Mouse (Mus musculus) hindbrain, embryonic 14.5 days (tissue): ENCODE measurements around the gene Ndufs6. TPM values are rescaled to one million over a fixed set of nuclear protein-coding genes. Genes with fewer than 3 reads are reported as not detected.

Experiments
- ATAC-seq: fragments of 200-750 bp; cut with Nextera tagmentation; 2 replicates; pipeline ENCODE4 v1.8.0; 2017; ENCODE audit warnings: moderate number of reproducible peaks, mild to moderate bottlenecking, moderate TSS enrichment, moderate library complexity; ENCODE audit not compliant: low FRiP score
- DNase-seq: peaks from one replicate; pipeline ENCODE4 v3.0.0-alpha.2; 2015; ENCODE audit warnings: low spot score
- H3K27ac ChIP-seq: fragments of 300-500 bp; sonication (generic); 2 replicates; pipeline ENCODE4 v1.5.1; 2014; ENCODE audit warnings: mild to moderate bottlenecking, moderate library complexity
- H3K27me3 ChIP-seq: fragments of 300-500 bp; sonication (generic); 2 replicates; pipeline ENCODE4 v1.6.1; 2014; ENCODE audit warnings: mild to moderate bottlenecking, low read length, mixed read lengths; ENCODE audit not compliant: control insufficient read depth, insufficient read depth
- H3K36me3 ChIP-seq: fragments of 300-500 bp; sonication (generic); replicated peaks from 2 replicates; pipeline ENCODE4 v1.6.1; 2014; ENCODE audit not compliant: control insufficient read depth, insufficient read depth
- H3K4me1 ChIP-seq: fragments of 300-500 bp; sonication (generic); replicated peaks from 2 replicates; pipeline ENCODE4 v1.6.1; 2014; ENCODE audit warnings: antibody characterized with exemption, low read length, mixed read lengths; ENCODE audit not compliant: control insufficient read depth, insufficient read depth
- H3K4me2 ChIP-seq: fragments of 300-500 bp; sonication (generic); replicated peaks from 2 replicates; pipeline ENCODE4 v1.6.1; 2014; ENCODE audit warnings: mild to moderate bottlenecking, moderate library complexity
- H3K4me3 ChIP-seq: fragments of 300-500 bp; sonication (generic); replicated peaks from 2 replicates; pipeline ENCODE4 v1.5.1; 2014; ENCODE audit warnings: mild to moderate bottlenecking, low read length
- H3K9ac ChIP-seq: fragments of 300-500 bp; sonication (generic); 2 replicates; pipeline ENCODE4 v1.6.1; 2014
- H3K9me3 ChIP-seq: fragments of 300-500 bp; sonication (generic); 2 replicates; pipeline ENCODE4 v1.6.1; 2016; ENCODE audit warnings: low read length; ENCODE audit not compliant: control insufficient read depth
- WGBS: fragments of 180-500 bp; shearing (Covaris S2); extraction: QIAGEN DNeasy Blood & Tissue Kit; methylation state at CpG from one replicate; pipeline ENCODE4 v1.1.7; 2014; 5-methylcytosine and 5-hydroxymethylcytosine counted together
- polyA plus RNA-seq: library from polyadenylated mRNA; unstranded; fragments of >200 nt; fragmentation: Nextera tagmentation; extraction: Ambion mirVana; gene quantifications from 2 replicates; pipeline ENCODE4 v1.2.1, GENCODE M21; 2014

The Ndufs6 gene
- polyA plus RNA-seq, 1 experiment from 2014 or later, result 433 TPM

GRCm38 (mm10) chr13:73320048-73320447 is 8.3 kb downstream of the Ndufs6 start:
- WGBS, result 96% methylated on average over 4 of the region's 4 CpGs
- Histone ChIP-seq H3K4me2 (no peak overlapping the region), H3K27me3 (no peaks in the 10 kb centered on the region), H3K4me3 (no peak overlapping the region), H3K27ac (no peak overlapping the region), H3K9ac (no peak overlapping the region), H3K9me3 (peaks cover 8% of the 10 kb centered on the region; the same call in 1 of the 2 replicates), H3K4me1 (no peaks in the 10 kb centered on the region), H3K36me3 (peaks cover 75% of the 10 kb centered on the region)
- DNase-seq (no peak), ATAC-seq (no peak)

GRCm38 (mm10) chr13:73310183-73310929 is 18.0 kb downstream of the Ndufs6 start:
- no peak overlapping the region for H3K9ac ChIP-seq
- ATAC-seq, result 0 out of 2 replicates have a peak, but pooled peaks have one; percentile 45
- 20% methylated on average over 8 of the region's 8 CpGs for WGBS
- no peaks in the 10 kb centered on the region for H3K4me1 ChIP-seq
- H3K9me3 ChIP-seq, result no peaks in the 10 kb centered on the region
- H3K4me2 ChIP-seq, result no peak overlapping the region
- H3K36me3 ChIP-seq, result no peaks in the 10 kb centered on the region
- no peak overlapping the region for H3K4me3 ChIP-seq
- no peak overlapping the region for H3K27ac ChIP-seq
- DNase-seq, result peak; percentile 37
- H3K27me3 ChIP-seq, result no peaks in the 10 kb centered on the region

GRCm38 (mm10) chr13:73306430-73306829 is 21.9 kb downstream of the Ndufs6 start:
- no peaks in the 10 kb centered on the region for H3K9me3 ChIP-seq
- H3K27me3 ChIP-seq, result no peaks in the 10 kb centered on the region
- 49% methylated on average over 4 of the region's 4 CpGs for WGBS
- no peak overlapping the region for H3K4me2 ChIP-seq
- no peak overlapping the region for H3K9ac ChIP-seq
- no peak for DNase-seq
- H3K4me1 ChIP-seq, result no peaks in the 10 kb centered on the region
- H3K36me3 ChIP-seq, result no peaks in the 10 kb centered on the region
- H3K27ac ChIP-seq, result no peak overlapping the region
- no peak overlapping the region for H3K4me3 ChIP-seq
- ATAC-seq, result no peak

- ATAC-seq, result no peak
- 34% methylated on average over 4 of the region's 4 CpGs for WGBS
Measured at GRCm38 (mm10) chr13:73306085-73306410, 22.3 kb downstream of the Ndufs6 start.

DNA sequence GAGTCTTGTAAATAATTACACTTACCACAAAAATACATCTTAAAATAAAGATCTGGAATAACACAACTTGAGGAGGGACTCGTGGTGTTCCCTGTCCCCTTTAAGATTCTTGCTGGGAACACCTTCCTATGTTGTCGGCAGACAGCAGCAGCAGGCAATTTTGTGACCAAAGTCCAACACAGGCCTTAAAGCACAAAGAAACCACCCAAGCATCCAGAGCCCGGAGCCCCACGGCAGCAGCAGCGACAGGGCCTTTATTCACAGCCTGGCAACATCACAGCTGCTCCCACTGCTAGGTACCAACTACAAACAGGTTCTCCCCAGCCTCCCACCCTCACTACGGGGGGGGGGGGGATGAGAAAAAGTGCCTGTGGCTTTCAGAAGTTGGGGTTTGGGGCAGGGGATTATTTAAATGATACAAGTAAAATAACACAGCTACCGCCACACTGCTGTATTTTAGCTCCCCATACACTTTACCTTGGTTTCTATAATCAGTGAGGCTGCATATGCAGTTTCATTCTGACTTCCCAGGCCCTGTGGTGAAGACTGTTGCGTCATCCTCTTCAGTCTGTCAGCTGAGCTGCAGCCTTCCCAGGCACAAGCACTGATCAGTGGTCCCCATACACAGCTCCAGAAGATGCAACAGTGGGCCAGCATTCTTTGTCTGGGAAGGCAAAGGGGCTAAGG is 22.8 kb downstream of the Ndufs6 start:
- no peak for DNase-seq
- Histone ChIP-seq H3K4me1 (no peaks in the 10 kb centered on the region), H3K27me3 (no peaks in the 10 kb centered on the region)

More at GRCm38 (mm10) chr13:73306085-73306410, 22.3 kb downstream of the Ndufs6 start:
- no peaks in the 10 kb centered on the region for H3K36me3 ChIP-seq
- H3K4me1 ChIP-seq, result no peaks in the 10 kb centered on the region
- no peak overlapping the region for H3K4me2 ChIP-seq
- no peak overlapping the region for H3K27ac ChIP-seq
- no peaks in the 10 kb centered on the region for H3K27me3 ChIP-seq
- H3K9ac ChIP-seq, result no peak overlapping the region
- no peak for DNase-seq
- H3K9me3 ChIP-seq, result no peaks in the 10 kb centered on the region
- no peak overlapping the region for H3K4me3 ChIP-seq

GRCm38 (mm10) chr13:73304729-73305128 is 23.6 kb downstream of the Ndufs6 start:
- Histone ChIP-seq H3K4me2 (no peak overlapping the region), H3K4me3 (no peak overlapping the region), H3K9ac (no peak overlapping the region), H3K27me3 (no peaks in the 10 kb centered on the region), H3K9me3 (no peaks in the 10 kb centered on the region), H3K4me1 (no peaks in the 10 kb centered on the region), H3K36me3 (no peaks in the 10 kb centered on the region), H3K27ac (no peak overlapping the region)
- WGBS, result 69% methylated on average over 6 of the region's 6 CpGs
- no peak for DNase-seq
- ATAC-seq, result no peak

More for the DNA sequence above, 22.8 kb downstream of the Ndufs6 start:
- Histone ChIP-seq H3K4me2 (no peak overlapping the region), H3K9ac (no peak overlapping the region), H3K9me3 (no peaks in the 10 kb centered on the region), H3K4me3 (no peak overlapping the region), H3K27ac (no peak overlapping the region), H3K36me3 (no peaks in the 10 kb centered on the region)
- WGBS, result 17% methylated on average over 8 of the region's 8 CpGs
- no peak for ATAC-seq

DNA sequence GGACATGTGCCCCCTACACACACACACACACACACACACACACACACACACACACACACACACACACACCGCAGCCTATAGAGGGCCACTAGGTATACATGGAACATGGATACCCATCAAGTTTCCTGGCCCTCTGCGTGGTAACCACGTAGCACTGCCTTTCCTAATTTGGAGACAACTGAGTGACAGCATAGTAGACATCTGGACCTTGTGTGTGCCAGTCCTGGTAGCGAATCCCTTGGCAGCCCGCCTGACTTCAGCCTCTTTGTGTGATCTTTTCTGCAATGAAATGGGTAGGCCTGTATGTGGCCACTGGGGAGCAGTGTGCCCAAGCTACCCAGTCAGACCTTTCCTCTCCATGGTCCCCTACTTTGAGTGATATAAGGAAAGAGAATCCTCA is 29.0 kb downstream of the Ndufs6 start:
- Histone ChIP-seq H3K4me2 (no peak overlapping the region), H3K9me3 (0 out of 2 replicates have a peak, but pooled peaks cover 3% of the 10 kb centered on the region), H3K27ac (no peak overlapping the region), H3K27me3 (no peaks in the 10 kb centered on the region), H3K4me1 (no peaks in the 10 kb centered on the region), H3K4me3 (no peak overlapping the region), H3K9ac (no peak overlapping the region), H3K36me3 (no peaks in the 10 kb centered on the region)
- ATAC-seq (no peak), DNase-seq (no peak)
- WGBS, result 81% methylated on average over 5 of the region's 5 CpGs

DNA sequence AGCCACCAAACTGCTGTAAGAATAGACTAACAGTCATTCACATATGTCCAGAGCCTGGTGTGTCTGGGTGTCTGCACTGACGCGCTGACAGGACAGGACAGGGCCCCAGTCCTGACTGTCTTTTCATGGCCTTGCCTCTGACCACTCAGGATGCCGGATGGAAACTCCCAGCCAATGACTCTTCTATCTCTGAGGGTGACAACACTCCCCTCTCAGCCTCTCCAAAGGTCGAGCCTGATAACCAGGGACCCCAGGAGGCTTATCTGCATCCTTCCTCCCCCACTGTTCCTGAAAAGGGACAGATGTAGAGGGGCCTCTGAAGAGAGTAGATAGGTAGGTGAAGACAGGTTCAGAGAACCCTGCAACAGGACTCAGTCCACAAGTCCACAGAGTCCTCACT is 29.6 kb downstream of the Ndufs6 start:
- 78% methylated on average over 4 of the region's 4 CpGs for WGBS
- Histone ChIP-seq H3K4me3 (no peak overlapping the region), H3K9me3 (0 out of 2 replicates have a peak, but pooled peaks cover 3% of the 10 kb centered on the region), H3K4me1 (no peaks in the 10 kb centered on the region), H3K36me3 (no peaks in the 10 kb centered on the region), H3K4me2 (no peak overlapping the region), H3K27ac (no peak overlapping the region), H3K27me3 (no peaks in the 10 kb centered on the region), H3K9ac (no peak overlapping the region)
- no peak for ATAC-seq
- no peak for DNase-seq

GRCm38 (mm10) chr13:73291102-73291501 is 37.2 kb downstream of the Ndufs6 start:
- no peak overlapping the region for H3K27ac ChIP-seq
- H3K4me3 ChIP-seq, result no peak overlapping the region
- H3K36me3 ChIP-seq, result no peaks in the 10 kb centered on the region
- no peaks in the 10 kb centered on the region for H3K4me1 ChIP-seq
- H3K27me3 ChIP-seq, result no peaks in the 10 kb centered on the region
- WGBS, result 31% methylated on average over 2 of the region's 2 CpGs
- H3K9me3 ChIP-seq, result 0 out of 2 replicates have a peak, but pooled peaks cover 3% of the 10 kb centered on the region
- H3K9ac ChIP-seq, result no peak overlapping the region
- DNase-seq (no peak), ATAC-seq (no peak)
- no peak overlapping the region for H3K4me2 ChIP-seq
